Mouse (Mus musculus): ENCODE measurements around the gene Gm10663. TPM values are rescaled to one million over a fixed set of nuclear protein-coding genes. Genes with fewer than 3 reads are reported as not detected.

Gm10663 gene
- polyA plus RNA-seq, 1 experiment from 2014 or later: not detected

GRCm38 (mm10) chr8:65056722-65057121 lies 18.1 kb upstream of the Gm10663 start:
- no peak for DNase-seq (ENCODE audit: low spot score)
- Histone ChIP-seq H3K27ac (no peak overlapping the region), H3K36me3 (no peaks in the 10 kb centered on the region), H3K27me3 (ENCODE audit: low read depth, poor library complexity, severe bottlenecking) (no peaks in the 10 kb centered on the region), H3K4me1 (peaks cover 25% of the 10 kb centered on the region), H3K9me3 (replicated peaks) (no peaks in the 10 kb centered on the region), H3K4me3 (no peak overlapping the region)
- WGBS: 97% methylated on average over 4 of the region's 4 CpGs

- Histone ChIP-seq H3K27ac (no peak overlapping the region), H3K36me3 (no peaks in the 10 kb centered on the region), H3K27me3 (ENCODE audit: low read depth, poor library complexity, severe bottlenecking) (no peaks in the 10 kb centered on the region), H3K9me3 (replicated peaks) (no peaks in the 10 kb centered on the region), H3K4me3 (no peak overlapping the region), H3K4me1 (no peaks in the 10 kb centered on the region)
- DNase-seq (ENCODE audit: low spot score): no peak
- WGBS: 79% methylated on average over 4 of the region's 4 CpGs
Observed at GRCm38 (mm10) chr8:65062195-65062594, 12.6 kb upstream of the Gm10663 start.

GRCm38 (mm10) chr8:65064071-65064470 lies 10.8 kb upstream of the Gm10663 start:
- no peak overlapping the region for H3K4me3 ChIP-seq
- H3K36me3 ChIP-seq: no peaks in the 10 kb centered on the region
- 54% methylated on average over 2 of the region's 2 CpGs for whole genome bisulfite sequencing
- no peaks in the 10 kb centered on the region for H3K9me3 ChIP-seq (replicated peaks)
- H3K27ac ChIP-seq: no peak overlapping the region
- DNase-seq (ENCODE audit: low spot score): no peak
- no peaks in the 10 kb centered on the region for H3K27me3 ChIP-seq (ENCODE audit: low read depth, poor library complexity, severe bottlenecking)
- H3K4me1 ChIP-seq: peaks cover 7% of the 10 kb centered on the region

- 94% methylated on average over 3 of the region's 3 CpGs for WGBS
Observed at GRCm38 (mm10) chr8:65065622-65066021, 9.2 kb upstream of the Gm10663 start.

GRCm38 (mm10) chr8:65067031-65067430 lies 7.8 kb upstream of the Gm10663 start:
- no peaks in the 10 kb centered on the region for H3K36me3 ChIP-seq
- peaks cover 7% of the 10 kb centered on the region for H3K4me1 ChIP-seq
- H3K4me3 ChIP-seq: no peak overlapping the region
- no peak for DNase-seq (ENCODE audit: low spot score)
- 92% methylated on average over 4 of the region's 4 CpGs for WGBS
- no peaks in the 10 kb centered on the region for H3K27me3 ChIP-seq (ENCODE audit: low read depth, poor library complexity, severe bottlenecking)
- no peak overlapping the region for H3K27ac ChIP-seq
- no peaks in the 10 kb centered on the region for H3K9me3 ChIP-seq (replicated peaks)

More at GRCm38 (mm10) chr8:65065622-65066021, 9.2 kb upstream of the Gm10663 start:
- H3K9me3 ChIP-seq (replicated peaks): no peaks in the 10 kb centered on the region
- DNase-seq (ENCODE audit: low spot score): no peak
- H3K4me3 ChIP-seq: no peak overlapping the region
- no peaks in the 10 kb centered on the region for H3K27me3 ChIP-seq (ENCODE audit: low read depth, poor library complexity, severe bottlenecking)
- no peaks in the 10 kb centered on the region for H3K36me3 ChIP-seq
- peaks cover 7% of the 10 kb centered on the region for H3K4me1 ChIP-seq
- no peak overlapping the region for H3K27ac ChIP-seq

- no peak for DNase-seq (ENCODE audit: low spot score)
- Histone ChIP-seq H3K27me3 (ENCODE audit: low read depth, poor library complexity, severe bottlenecking) (no peaks in the 10 kb centered on the region), H3K4me3 (no peak overlapping the region), H3K27ac (no peak overlapping the region), H3K9me3 (replicated peaks) (no peaks in the 10 kb centered on the region), H3K36me3 (no peaks in the 10 kb centered on the region), H3K4me1 (peaks cover 7% of the 10 kb centered on the region)
- WGBS: 40% methylated on average over 10 of the region's 10 CpGs
Observed at GRCm38 (mm10) chr8:65067694-65068472, 7.0 kb upstream of the Gm10663 start.

GRCm38 (mm10) chr8:65068473-65068819 lies 6.4 kb upstream of the Gm10663 start:
- 90% methylated on average over 4 of the region's 4 CpGs for WGBS
- Histone ChIP-seq H3K27ac (no peak overlapping the region), H3K36me3 (no peaks in the 10 kb centered on the region), H3K4me1 (peaks cover 7% of the 10 kb centered on the region), H3K9me3 (replicated peaks) (no peaks in the 10 kb centered on the region), H3K4me3 (no peak overlapping the region), H3K27me3 (ENCODE audit: low read depth, poor library complexity, severe bottlenecking) (no peaks in the 10 kb centered on the region)
- no peak for DNase-seq (ENCODE audit: low spot score)

GRCm38 (mm10) chr8:65070996-65071395 lies 3.8 kb upstream of the Gm10663 start:
- Histone ChIP-seq H3K9me3 (replicated peaks) (no peaks in the 10 kb centered on the region), H3K4me3 (no peak overlapping the region), H3K36me3 (no peaks in the 10 kb centered on the region), H3K27ac (no peak overlapping the region), H3K27me3 (ENCODE audit: low read depth, poor library complexity, severe bottlenecking) (no peaks in the 10 kb centered on the region), H3K4me1 (peaks cover 7% of the 10 kb centered on the region)
- WGBS: 76% methylated on average over 4 of the region's 4 CpGs
- DNase-seq (ENCODE audit: low spot score): no peak

- Histone ChIP-seq H3K4me1 (no peaks in the 10 kb centered on the region), H3K27ac (no peak overlapping the region), H3K27me3 (ENCODE audit: low read depth, poor library complexity, severe bottlenecking) (no peaks in the 10 kb centered on the region), H3K36me3 (no peaks in the 10 kb centered on the region), H3K9me3 (replicated peaks) (no peaks in the 10 kb centered on the region), H3K4me3 (no peak overlapping the region)
- DNase-seq (ENCODE audit: low spot score): no peak
- WGBS: 90% methylated on average over 9 of the region's 9 CpGs
Observed at GRCm38 (mm10) chr8:65080731-65081130, 5.9 kb downstream of the Gm10663 start.

GRCm38 (mm10) chr8:65085680-65086079 lies 10.8 kb downstream of the Gm10663 start:
- WGBS: 83% methylated on average over 2 of the region's 2 CpGs
- Histone ChIP-seq H3K27me3 (ENCODE audit: low read depth, poor library complexity, severe bottlenecking) (no peaks in the 10 kb centered on the region), H3K9me3 (replicated peaks) (no peaks in the 10 kb centered on the region), H3K36me3 (no peaks in the 10 kb centered on the region), H3K27ac (no peak overlapping the region), H3K4me3 (no peak overlapping the region), H3K4me1 (no peaks in the 10 kb centered on the region)
- DNase-seq (ENCODE audit: low spot score): no peak

GRCm38 (mm10) chr8:65087711-65088110 lies 12.9 kb downstream of the Gm10663 start:
- Histone ChIP-seq H3K36me3 (no peaks in the 10 kb centered on the region), H3K4me3 (no peak overlapping the region), H3K9me3 (replicated peaks) (no peaks in the 10 kb centered on the region), H3K27ac (no peak overlapping the region), H3K27me3 (ENCODE audit: low read depth, poor library complexity, severe bottlenecking) (no peaks in the 10 kb centered on the region), H3K4me1 (no peaks in the 10 kb centered on the region)
- 88% methylated on average over 8 of the region's 8 CpGs for WGBS
- no peak for DNase-seq (ENCODE audit: low spot score)

- Histone ChIP-seq H3K27ac (no peak overlapping the region), H3K9me3 (replicated peaks) (no peaks in the 10 kb centered on the region), H3K36me3 (no peaks in the 10 kb centered on the region), H3K4me3 (no peak overlapping the region), H3K27me3 (ENCODE audit: low read depth, poor library complexity, severe bottlenecking) (no peaks in the 10 kb centered on the region), H3K4me1 (no peaks in the 10 kb centered on the region)
- 91% methylated on average over 12 of the region's 12 CpGs for WGBS
- no peak for DNase-seq (ENCODE audit: low spot score)
Observed at GRCm38 (mm10) chr8:65088120-65088519, 13.3 kb downstream of the Gm10663 start.

- Histone ChIP-seq H3K36me3 (no peaks in the 10 kb centered on the region), H3K9me3 (replicated peaks) (no peaks in the 10 kb centered on the region), H3K4me1 (no peaks in the 10 kb centered on the region), H3K27ac (no peak overlapping the region), H3K4me3 (no peak overlapping the region), H3K27me3 (ENCODE audit: low read depth, poor library complexity, severe bottlenecking) (no peaks in the 10 kb centered on the region)
- DNase-seq (ENCODE audit: low spot score): no peak
- 83% methylated on average over 7 of the region's 7 CpGs for WGBS
Observed at GRCm38 (mm10) chr8:65089781-65090180, 14.9 kb downstream of the Gm10663 start.

All from limb, embryonic 10.5 days (tissue).